Mouse (Mus musculus): Measurements from ENCODE around the gene Calhm6. TPM values are rescaled to one million over a fixed set of nuclear protein-coding genes. Genes with fewer than 3 reads are reported as not detected.

The Calhm6 gene
- total RNA-seq, 2 experiments from 2014 or later: 4.4 to 6.1 TPM

- no peak for ATAC-seq (replicated peaks; ENCODE audit: poor library complexity, severe bottlenecking)
Measured at GRCm38 (mm10) chr10:34111964-34112738, 15.6 kb downstream of the Calhm6 start.

- 0 out of 2 replicates have a peak, but pooled peaks have one; percentile 7 for ATAC-seq (replicated peaks; ENCODE audit: poor library complexity, severe bottlenecking)
Measured at GRCm38 (mm10) chr10:34110863-34111465, 16.8 kb downstream of the Calhm6 start.

- ATAC-seq (replicated peaks; ENCODE audit: poor library complexity, severe bottlenecking): peak; percentile 80
Measured at GRCm38 (mm10) chr10:34096418-34096883, 31.3 kb downstream of the Calhm6 start, which contains the start of gene Calhm5. Gene Calhm5 (minus strand): TSS chr10:34096519.

GRCm38 (mm10) chr10:34095964-34096363, 31.8 kb downstream of the Calhm6 start:
- no peak for ATAC-seq (replicated peaks; ENCODE audit: poor library complexity, severe bottlenecking)

- ATAC-seq (replicated peaks; ENCODE audit: poor library complexity, severe bottlenecking): no peak
Measured at GRCm38 (mm10) chr10:34095147-34095546, 32.6 kb downstream of the Calhm6 start.

DNA sequence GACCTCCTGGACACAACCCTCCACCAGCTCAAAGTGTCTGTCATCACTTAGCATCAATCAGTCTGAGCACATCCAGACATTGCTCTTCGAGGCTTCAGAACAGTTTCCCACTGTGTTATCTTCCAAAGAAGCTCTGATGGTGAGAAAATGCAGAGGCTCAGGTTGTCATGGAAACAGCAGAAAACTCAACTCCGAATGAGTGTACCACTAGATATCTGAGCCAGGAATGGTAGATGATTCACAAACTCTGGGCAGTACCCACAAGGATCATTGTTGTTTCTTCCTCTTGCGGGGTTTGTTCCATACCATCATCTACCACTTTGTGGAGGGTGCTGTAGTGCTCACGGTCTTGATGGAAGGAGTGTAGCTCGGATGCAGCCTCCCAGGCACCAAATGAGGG, 35.9 kb downstream of the Calhm6 start:
- no peak for ATAC-seq (replicated peaks; ENCODE audit: poor library complexity, severe bottlenecking)

DNA sequence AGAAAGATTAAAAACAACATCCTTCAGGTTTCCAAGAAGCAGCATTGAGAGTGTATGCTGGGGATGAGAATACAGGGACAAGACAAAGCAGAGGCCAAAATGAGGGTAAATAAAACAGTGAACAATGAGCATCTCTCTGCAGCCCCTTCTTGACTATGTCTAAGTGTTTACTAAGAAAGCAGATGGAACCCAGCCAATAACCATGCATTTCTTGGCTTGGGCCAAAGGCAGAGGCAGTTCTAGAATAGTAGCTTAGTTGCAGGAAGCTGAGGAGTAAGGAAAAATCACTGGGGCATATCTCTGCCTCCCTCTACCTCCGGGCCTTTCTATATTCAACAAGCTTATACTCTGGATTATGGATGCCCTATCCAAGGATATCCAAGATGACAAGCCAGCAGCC, 37.3 kb downstream of the Calhm6 start:
- no peak for ATAC-seq (replicated peaks; ENCODE audit: poor library complexity, severe bottlenecking)

DNA sequence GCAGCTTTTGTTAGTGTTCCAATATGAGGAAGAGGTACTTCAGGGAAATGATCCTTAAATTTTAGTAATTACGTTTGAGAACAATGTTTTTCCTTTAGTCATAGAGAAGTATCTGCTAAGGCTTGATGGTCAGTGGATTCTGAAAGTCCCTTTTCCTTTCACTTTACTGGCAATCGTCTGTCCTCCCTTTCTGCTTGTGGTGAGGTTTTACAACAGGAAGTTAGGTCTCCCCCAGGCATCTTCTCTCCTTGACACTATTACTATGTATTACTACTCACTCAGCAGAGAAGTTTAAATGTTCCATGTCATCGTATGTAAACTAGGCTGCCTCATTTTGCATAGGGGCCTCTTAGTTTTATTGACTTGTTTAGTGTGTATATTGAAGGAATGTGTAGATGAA, 38.3 kb downstream of the Calhm6 start:
- peak; percentile 65 for ATAC-seq (replicated peaks; ENCODE audit: poor library complexity, severe bottlenecking)

DNA sequence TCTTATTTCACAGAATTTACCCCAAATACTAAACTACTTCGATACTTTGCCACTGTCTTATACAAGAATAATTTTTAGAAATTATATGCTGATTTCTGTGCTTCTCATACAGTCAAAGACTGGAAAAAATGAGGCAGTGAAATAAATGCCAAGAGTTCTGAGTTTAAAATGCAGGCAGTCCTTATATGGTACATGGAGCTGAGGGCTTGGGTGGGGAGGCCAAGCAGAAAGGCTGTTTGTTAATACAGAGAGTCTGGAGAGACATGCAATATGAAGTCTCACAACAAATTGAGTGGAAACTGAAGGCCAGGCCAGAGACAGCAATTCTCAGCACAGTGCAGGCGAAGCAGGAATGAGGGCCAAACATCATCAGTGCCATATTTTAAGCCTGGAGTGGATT, 39.3 kb downstream of the Calhm6 start:
- ATAC-seq (replicated peaks; ENCODE audit: poor library complexity, severe bottlenecking): no peak

DNA sequence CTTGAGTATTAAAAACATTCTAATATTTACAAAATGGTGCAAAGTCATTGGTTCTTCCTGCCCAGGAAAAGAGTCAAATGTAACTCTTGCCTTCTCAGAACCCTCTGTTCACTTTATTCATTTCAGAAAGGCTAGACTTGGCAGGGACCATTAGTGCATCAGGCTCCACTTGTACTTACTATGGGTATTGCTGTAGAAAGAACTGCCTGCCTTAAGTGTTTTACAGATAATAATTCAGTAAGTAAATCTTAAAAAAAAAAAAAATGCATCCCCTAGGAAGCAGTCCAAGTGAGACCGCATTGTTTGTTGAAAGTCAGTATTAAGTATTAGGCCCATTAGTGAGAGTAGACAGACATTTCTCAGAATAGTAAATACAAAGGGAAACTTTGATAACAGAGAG, 41.3 kb downstream of the Calhm6 start:
- no peak for ATAC-seq (replicated peaks; ENCODE audit: poor library complexity, severe bottlenecking)

Other genes with a start within 250 kb of the Calhm6 start
- not detected in 2 replicates for gene Rsph4a, start 222.9 kb downstream of the Calhm6 start, total RNA-seq (2014; fragmentation: Nextera tagmentation)
- gene Rsph4a, start 222.9 kb downstream of the Calhm6 start, total RNA-seq (2017): not detected in 2 replicates
- gene Zup1, start 176.7 kb downstream of the Calhm6 start, total RNA-seq (2014; fragmentation: Nextera tagmentation): 32.8 and 33.3 TPM in 2 replicates
- gene Zup1, start 176.7 kb downstream of the Calhm6 start, total RNA-seq (2017): 31.3 and 42.5 TPM in 2 replicates
- gene Rwdd1, start 108.4 kb downstream of the Calhm6 start, total RNA-seq (2014; fragmentation: Nextera tagmentation): 129 and 177 TPM in 2 replicates
- 165 and 205 TPM in 2 replicates for gene Rwdd1, start 108.4 kb downstream of the Calhm6 start, total RNA-seq (2017)
- gene Trappc3l, start 90.4 kb downstream of the Calhm6 start, total RNA-seq (2014; fragmentation: Nextera tagmentation): not detected in 2 replicates
- gene Trappc3l, start 90.4 kb downstream of the Calhm6 start, total RNA-seq (2017): not detected in 2 replicates
- gene Calhm4, start 83.7 kb downstream of the Calhm6 start, total RNA-seq (2014; fragmentation: Nextera tagmentation): not detected in 2 replicates
- not detected in 2 replicates for gene Calhm4, start 83.7 kb downstream of the Calhm6 start, total RNA-seq (2017)
- not detected in 2 replicates for gene Calhm5, start 31.5 kb downstream of the Calhm6 start, total RNA-seq (2014; fragmentation: Nextera tagmentation)
- gene Calhm5, start 31.5 kb downstream of the Calhm6 start, total RNA-seq (2017): not detected in 2 replicates
- gene Dse, start 79.7 kb upstream of the Calhm6 start, total RNA-seq (2014; fragmentation: Nextera tagmentation): 1.5 TPM in 1 of 2 replicates, not detected in the other
- 0.99 and 1.1 TPM in 2 replicates for gene Dse, start 79.7 kb upstream of the Calhm6 start, total RNA-seq (2017)
- gene Tspyl1, start 154.2 kb upstream of the Calhm6 start, total RNA-seq (2014; fragmentation: Nextera tagmentation): 29.1 and 37.5 TPM in 2 replicates
- gene Tspyl1, start 154.2 kb upstream of the Calhm6 start, total RNA-seq (2017): 40.8 and 41.4 TPM in 2 replicates
- 0.62 TPM in 1 of 2 replicates, not detected in the other for gene Tspyl4, start 169.5 kb upstream of the Calhm6 start, total RNA-seq (2014; fragmentation: Nextera tagmentation)
- 0.34 and 2.0 TPM in 2 replicates for gene Tspyl4, start 169.5 kb upstream of the Calhm6 start, total RNA-seq (2017)

Data from granulocyte monocyte progenitor cell, adult 5-6 weeks (primary cell).